Mouse (Mus musculus) lung, embryonic 15.5 days (tissue): ENCODE results near the gene Bex4. TPM values are rescaled to one million over a fixed set of nuclear protein-coding genes. Genes with fewer than 3 reads are reported as not detected.
"Not testable (repeated sequence)": the region's sequence is repeated elsewhere in the genome, so short reads cannot be mapped to it uniquely, and the experiment has no call there.

ENCODE experiments used
- ATAC-seq: fragments of 200-750 bp; cut with Nextera tagmentation; 2 replicates; pipeline ENCODE4 v1.8.0; 2017; ENCODE audit warnings: moderate number of reproducible peaks, borderline replicate concordance; ENCODE audit not compliant: low FRiP score, low TSS enrichment; ENCODE audit errors: extremely low read depth
- H3K27ac ChIP-seq: fragments of 300-500 bp; sonication (generic); 2 replicates; pipeline ENCODE4 v1.5.1; 2015; ENCODE audit warnings: moderate library complexity, mild to moderate bottlenecking, inconsistent platforms
- H3K27me3 ChIP-seq: fragments of 300-500 bp; sonication (generic); 2 replicates; pipeline ENCODE4 v1.6.1; 2015; ENCODE audit warnings: inconsistent platforms
- H3K36me3 ChIP-seq: fragments of 300-500 bp; sonication (generic); 2 replicates; pipeline ENCODE4 v1.6.1; 2015; ENCODE audit warnings: inconsistent platforms
- H3K4me1 ChIP-seq: fragments of 300-500 bp; sonication (generic); 2 replicates; pipeline ENCODE4 v1.6.1; 2015; ENCODE audit warnings: inconsistent platforms
- H3K4me2 ChIP-seq: fragments of 300-500 bp; sonication (generic); 2 replicates; pipeline ENCODE4 v1.6.1; 2015; ENCODE audit warnings: inconsistent platforms, mild to moderate bottlenecking, moderate library complexity
- H3K4me3 ChIP-seq: fragments of 300-500 bp; sonication (generic); 2 replicates; pipeline ENCODE4 v1.5.1; 2015; ENCODE audit warnings: mild to moderate bottlenecking, inconsistent platforms
- H3K9ac ChIP-seq: fragments of 300-500 bp; sonication (generic); 2 replicates; pipeline ENCODE4 v1.6.1; 2015; ENCODE audit warnings: inconsistent platforms
- H3K9me3 ChIP-seq: fragments of 300-500 bp; sonication (generic); 2 replicates; pipeline ENCODE4 v1.6.1; 2016; ENCODE audit warnings: inconsistent platforms
- WGBS: fragments of 180-500 bp; shearing (Covaris S2); methylation state at CpG from one replicate; pipeline ENCODE4 v1.1.7; 2015; 5-methylcytosine and 5-hydroxymethylcytosine counted together
- polyA plus RNA-seq: library from polyadenylated mRNA; unstranded; fragments of >200 nt; fragmentation: Nextera tagmentation; extraction: Ambion mirVana; gene quantifications from 2 replicates; pipeline ENCODE4 v1.2.1, GENCODE M21; 2015

The Bex4 gene
- polyA plus RNA-seq = 151 and 155 TPM in 2 replicates

DNA sequence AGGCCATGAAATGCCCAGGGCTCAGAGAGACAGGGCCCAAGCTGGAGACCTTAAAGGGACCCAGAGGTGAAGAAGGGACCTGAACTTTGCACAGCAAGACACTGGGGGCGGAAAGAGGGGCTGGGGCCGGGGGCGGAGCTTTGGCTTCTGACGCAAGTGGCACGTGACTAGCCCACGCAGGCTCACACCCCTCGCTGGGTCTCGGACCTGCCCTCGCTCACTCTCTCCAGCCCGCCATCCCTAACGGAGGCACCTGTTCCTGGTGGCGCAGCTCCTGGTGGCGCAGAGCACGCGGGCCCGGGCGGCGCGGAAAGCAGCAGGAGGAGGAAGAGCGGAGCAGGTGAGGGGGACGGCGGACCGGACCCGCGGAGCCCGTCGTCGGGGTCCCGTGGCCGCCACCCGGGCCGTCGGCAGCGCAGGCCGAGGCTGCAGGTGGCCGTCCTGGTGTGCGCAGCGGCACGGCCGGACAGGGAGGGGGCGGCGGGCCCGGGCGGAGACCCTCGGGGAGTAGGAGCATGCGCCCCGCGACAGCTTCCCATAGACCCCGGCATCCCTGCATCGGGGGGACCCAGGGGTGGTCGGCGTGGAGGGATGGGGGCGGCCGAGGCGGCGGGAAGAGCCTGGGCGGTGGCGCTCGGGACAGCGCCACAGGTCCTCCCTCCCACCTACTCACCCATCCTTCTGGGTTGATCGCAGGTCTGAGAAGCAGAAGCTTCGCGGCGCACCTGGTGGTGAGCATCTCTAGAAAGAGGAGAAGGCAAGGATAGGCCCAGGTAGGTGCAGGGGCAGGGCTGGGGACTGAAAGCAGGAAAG lies at the start of gene Bex4:
Gene Bex4, plus strand, starts transcription at position 170 of the 813 bp plus-strand sequence.
- H3K9ac ChIP-seq, H3K27ac ChIP-seq, H3K27me3 ChIP-seq, H3K4me1 ChIP-seq, H3K9me3 ChIP-seq, H3K36me3 ChIP-seq: not testable (repeated sequence)
- 18% methylated on average over 5 of the region's 64 CpGs for WGBS
- peak within 1 kb of the TSS; percentile 46 for H3K4me2 ChIP-seq
- peak within 1 kb of the TSS; percentile 35 for H3K4me3 ChIP-seq
- ATAC-seq = peak; percentile 87

DNA sequence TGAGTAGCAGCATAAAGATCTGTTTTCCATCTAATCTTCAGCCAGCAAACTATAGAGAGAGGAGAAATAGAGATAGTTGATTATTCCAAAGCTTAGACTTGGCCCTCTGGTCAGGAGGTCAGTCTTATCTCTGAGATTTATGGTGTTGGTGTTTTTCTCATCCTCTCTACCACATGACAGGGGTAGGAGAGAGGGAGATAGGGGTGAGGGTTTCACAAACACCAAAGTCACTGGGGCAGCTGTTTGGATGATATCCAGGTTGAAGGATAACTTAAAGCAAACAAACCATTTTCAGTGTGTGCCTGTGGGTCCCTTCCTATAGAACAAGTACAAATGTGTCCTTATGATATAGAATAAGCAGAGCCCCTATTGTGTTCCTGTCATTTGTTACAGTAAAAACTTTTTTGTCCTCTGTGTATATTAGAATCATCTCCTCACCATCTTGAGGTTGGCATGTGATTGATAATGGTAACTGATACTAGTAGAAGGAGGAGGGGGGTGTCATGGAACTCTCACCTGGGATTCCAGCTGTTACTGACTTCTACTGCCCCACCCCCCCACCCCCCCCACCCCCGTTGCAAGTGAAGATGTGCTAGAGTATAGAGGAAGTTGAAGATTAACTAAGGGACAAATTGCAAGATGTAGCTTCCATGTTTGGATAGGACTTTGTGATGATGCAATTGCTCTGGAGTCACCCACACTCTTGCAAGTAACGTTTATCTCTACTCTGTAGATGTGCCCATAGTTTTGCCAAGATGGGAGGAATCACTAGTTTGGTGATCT lies 46.1 kb upstream of the Bex4 start:
- WGBS = 8% methylated on average over 2 of the region's 2 CpGs
- Histone ChIP-seq H3K9me3 (no peaks in the 10 kb centered on the region), H3K27ac (no peak overlapping the region), H3K9ac (no peak overlapping the region), H3K36me3 (no peaks in the 10 kb centered on the region), H3K4me3 (no peak overlapping the region), H3K4me2 (no peak overlapping the region), H3K27me3 (no peaks in the 10 kb centered on the region), H3K4me1 (no peaks in the 10 kb centered on the region)
- ATAC-seq = no peak

DNA sequence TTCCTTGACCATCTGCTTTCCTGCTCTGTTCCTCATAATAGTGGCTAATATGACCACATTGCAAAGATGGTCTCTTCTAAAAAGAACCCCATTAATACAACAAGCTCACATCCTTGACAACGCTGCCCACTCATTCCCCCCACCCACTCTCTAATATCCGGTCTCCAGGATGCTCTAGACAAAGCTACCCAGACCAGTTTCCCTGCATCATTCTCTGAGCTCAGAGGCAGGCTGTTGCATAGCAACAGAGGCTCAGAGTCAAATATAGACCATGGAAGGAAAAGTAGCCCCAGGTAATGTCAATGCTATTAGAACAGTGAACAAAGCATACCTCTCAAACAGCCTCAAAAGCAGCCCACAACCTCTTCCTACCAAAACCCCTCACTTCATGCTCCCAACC lies 44.4 kb upstream of the Bex4 start:
- H3K27ac ChIP-seq = no peak overlapping the region
- no peaks in the 10 kb centered on the region for H3K27me3 ChIP-seq
- no peak overlapping the region for H3K4me3 ChIP-seq
- H3K36me3 ChIP-seq = no peaks in the 10 kb centered on the region
- 44% methylated on average over 2 of the region's 2 CpGs for WGBS
- no peak for ATAC-seq
- H3K9ac ChIP-seq = no peak overlapping the region
- H3K9me3 ChIP-seq = no peaks in the 10 kb centered on the region
- H3K4me1 ChIP-seq = no peaks in the 10 kb centered on the region
- no peak overlapping the region for H3K4me2 ChIP-seq

GRCm38 (mm10) chrX:136104046-136104723 lies 34.6 kb upstream of the Bex4 start:
- Histone ChIP-seq H3K9me3 (no peaks in the 10 kb centered on the region), H3K36me3 (no peaks in the 10 kb centered on the region), H3K4me3 (no peak overlapping the region), H3K27me3 (peaks cover 3% of the 10 kb centered on the region; the same call in 1 of the 2 replicates), H3K4me2 (no peak overlapping the region), H3K4me1 (no peaks in the 10 kb centered on the region), H3K27ac (no peak overlapping the region), H3K9ac (no peak overlapping the region)
- ATAC-seq = no peak
- WGBS = 61% methylated on average over 4 of the region's 4 CpGs

DNA sequence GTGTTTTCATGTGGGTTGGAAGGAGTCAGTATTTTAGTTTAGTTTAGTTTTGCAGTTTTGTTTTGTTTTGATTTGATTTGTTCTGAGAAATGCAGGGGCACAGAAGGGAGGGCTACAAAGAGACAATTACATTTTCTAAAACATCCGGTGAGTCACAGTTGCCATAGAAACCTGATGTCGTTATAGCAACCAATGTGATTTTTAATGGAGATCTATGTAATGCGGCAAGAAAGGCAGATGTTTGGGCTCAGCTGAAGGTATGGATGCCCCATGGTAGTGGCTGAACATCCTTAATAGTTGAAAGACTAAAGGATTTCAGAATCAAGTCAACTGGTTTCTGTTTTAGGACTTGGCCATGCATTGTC lies 34.1 kb upstream of the Bex4 start:
- H3K4me3 ChIP-seq = no peak overlapping the region
- H3K27me3 ChIP-seq = peaks cover 3% of the 10 kb centered on the region; the same call in 1 of the 2 replicates
- ATAC-seq = no peak
- no peak overlapping the region for H3K27ac ChIP-seq
- no peak overlapping the region for H3K9ac ChIP-seq
- H3K4me1 ChIP-seq = no peaks in the 10 kb centered on the region
- 58% methylated on average over 3 of the region's 3 CpGs for WGBS
- H3K9me3 ChIP-seq = no peaks in the 10 kb centered on the region
- H3K4me2 ChIP-seq = no peak overlapping the region
- no peaks in the 10 kb centered on the region for H3K36me3 ChIP-seq

DNA sequence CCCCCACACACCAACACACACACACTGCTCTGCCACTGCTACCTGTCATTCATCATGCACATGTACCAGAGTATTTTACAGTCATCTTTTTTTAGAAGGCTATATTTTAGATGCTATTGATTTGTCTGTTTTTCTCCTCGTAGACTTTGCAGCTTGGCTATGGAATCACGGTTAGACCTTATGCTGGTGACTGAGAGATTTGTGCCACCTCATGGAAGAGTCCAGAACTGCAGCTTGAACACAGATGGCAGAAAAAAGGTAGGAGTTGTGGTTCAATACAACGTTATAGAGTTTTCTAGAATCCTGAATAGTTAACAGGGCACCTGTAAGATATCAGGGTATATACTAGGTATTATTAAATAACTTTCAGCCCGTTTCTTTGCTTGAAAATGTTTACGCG lies 30.9 kb upstream of the Bex4 start:
- no peak for ATAC-seq
- H3K4me1 ChIP-seq = no peaks in the 10 kb centered on the region
- 34% methylated on average over 6 of the region's 6 CpGs for WGBS

DNA sequence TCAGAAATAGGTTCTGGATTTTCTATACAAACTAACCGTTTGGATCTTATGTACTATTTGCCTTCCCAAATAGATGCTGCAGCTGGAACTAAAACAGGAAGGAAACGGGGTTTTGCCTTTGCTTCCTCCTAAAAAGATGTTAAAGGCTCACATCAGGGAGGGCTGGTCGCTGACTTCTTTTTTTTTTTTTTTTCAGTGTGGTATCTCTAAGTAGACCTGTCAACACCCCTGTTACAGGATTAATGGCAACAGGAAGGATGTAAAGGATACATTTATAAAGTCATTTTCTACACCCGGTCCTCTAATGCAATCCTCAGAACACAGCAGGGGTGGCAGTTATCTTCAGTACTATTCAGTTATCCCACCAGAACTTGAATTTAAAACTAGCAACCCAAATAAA lies 23.8 kb upstream of the Bex4 start:
- ATAC-seq = no peak

More for the DNA sequence above, 30.9 kb upstream of the Bex4 start:
- no peaks in the 10 kb centered on the region for H3K36me3 ChIP-seq
- H3K9me3 ChIP-seq = no peaks in the 10 kb centered on the region
- H3K4me2 ChIP-seq = no peak overlapping the region
- H3K27me3 ChIP-seq = peaks cover 14% of the 10 kb centered on the region; the same call in 1 of the 2 replicates
- H3K4me3 ChIP-seq = no peak overlapping the region
- no peak overlapping the region for H3K27ac ChIP-seq
- H3K9ac ChIP-seq = no peak overlapping the region

GRCm38 (mm10) chrX:136115419-136115961 lies 23.3 kb upstream of the Bex4 start:
- H3K4me1 ChIP-seq = no peaks in the 10 kb centered on the region
- H3K36me3 ChIP-seq = no peaks in the 10 kb centered on the region
- peaks cover 11% of the 10 kb centered on the region; the same call in 1 of the 2 replicates for H3K27me3 ChIP-seq
- no peak overlapping the region for H3K9ac ChIP-seq
- no peak overlapping the region for H3K27ac ChIP-seq
- peak overlapping the region; percentile 63 for H3K4me2 ChIP-seq
- peak overlapping the region; percentile 39 for H3K4me3 ChIP-seq
- no peaks in the 10 kb centered on the region for H3K9me3 ChIP-seq
- ATAC-seq = peak; percentile 93
- 19% methylated on average over 23 of the region's 23 CpGs for WGBS

More for the DNA sequence above, 23.8 kb upstream of the Bex4 start:
- Histone ChIP-seq H3K36me3 (no peaks in the 10 kb centered on the region), H3K27ac (no peak overlapping the region), H3K9me3 (no peaks in the 10 kb centered on the region), H3K27me3 (peaks cover 11% of the 10 kb centered on the region; the same call in 1 of the 2 replicates), H3K4me3 (peak overlapping the region; percentile 39; the same call in 1 of the 2 replicates), H3K9ac (no peak overlapping the region), H3K4me1 (no peaks in the 10 kb centered on the region), H3K4me2 (peak overlapping the region; percentile 63; the same call in 1 of the 2 replicates)
- WGBS = 29% methylated on average over 4 of the region's 4 CpGs

DNA sequence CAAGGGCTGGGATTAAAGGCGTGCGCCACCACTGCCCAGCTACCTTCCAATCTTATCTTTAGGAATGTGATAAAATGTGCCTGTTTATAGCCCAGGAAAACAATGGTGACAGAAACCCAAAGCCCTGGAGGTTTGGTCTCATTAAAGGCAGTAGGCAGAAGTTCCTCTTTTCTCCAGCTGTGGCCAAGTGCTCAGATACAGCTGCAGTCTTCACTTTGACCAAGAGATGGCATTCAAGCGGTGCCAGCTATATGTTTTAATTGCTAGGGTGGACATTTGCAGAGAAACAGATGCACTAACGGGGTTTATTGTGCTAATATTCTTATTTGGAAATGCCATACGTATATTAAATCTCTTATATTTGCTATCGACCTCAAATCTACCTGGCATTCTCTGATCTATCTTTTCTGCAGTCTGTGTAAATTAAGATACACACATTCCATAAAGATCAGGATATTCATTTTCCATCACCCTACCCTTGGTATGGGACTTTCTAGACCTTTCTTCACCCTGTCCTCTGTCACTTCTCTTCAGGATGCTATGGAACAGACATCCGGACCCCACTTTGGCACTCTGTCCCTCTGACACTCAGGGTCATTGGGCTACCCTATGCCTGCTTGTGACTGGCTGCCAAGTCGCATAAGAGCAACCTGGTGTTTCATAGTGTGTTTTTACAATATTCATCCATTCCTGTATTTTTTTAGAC lies 11.6 kb upstream of the Bex4 start:
- no peak overlapping the region for H3K27ac ChIP-seq
- no peak for ATAC-seq

GRCm38 (mm10) chrX:136127744-136128064 lies 11.1 kb upstream of the Bex4 start:
- Histone ChIP-seq H3K36me3 (no peaks in the 10 kb centered on the region), H3K4me2 (no peak overlapping the region), H3K4me1 (no peaks in the 10 kb centered on the region), H3K9me3 (no peaks in the 10 kb centered on the region), H3K27me3 (no peaks in the 10 kb centered on the region), H3K27ac (no peak overlapping the region), H3K9ac (no peak overlapping the region), H3K4me3 (no peak overlapping the region)
- no peak for ATAC-seq
- WGBS = 18% methylated on average over 5 of the region's 5 CpGs

More for the DNA sequence above, 11.6 kb upstream of the Bex4 start:
- Histone ChIP-seq H3K9me3 (no peaks in the 10 kb centered on the region), H3K27me3 (no peaks in the 10 kb centered on the region), H3K4me2 (no peak overlapping the region), H3K4me3 (no peak overlapping the region), H3K9ac (no peak overlapping the region), H3K4me1 (no peaks in the 10 kb centered on the region), H3K36me3 (no peaks in the 10 kb centered on the region)
- 50% methylated on average over 8 of the region's 8 CpGs for WGBS

DNA sequence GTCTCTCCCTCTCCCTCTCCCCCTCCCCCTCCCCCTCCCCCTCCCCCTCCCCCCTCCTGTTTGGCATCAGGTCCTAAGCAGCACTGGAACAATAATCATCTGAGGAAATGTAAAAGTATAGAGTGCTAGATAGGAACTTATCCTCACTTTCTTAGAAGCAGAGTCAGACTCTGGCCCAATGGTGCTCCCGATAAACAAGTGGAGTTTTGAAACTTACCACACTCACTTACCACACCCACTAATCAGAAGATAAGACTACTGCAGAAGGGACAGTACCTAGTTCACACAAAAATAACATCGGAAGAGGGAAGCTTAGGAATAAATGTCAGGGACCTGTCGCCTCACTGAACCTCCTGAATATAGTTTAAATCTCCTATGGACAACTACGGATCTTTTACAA lies 3.2 kb upstream of the Bex4 start:
- no peak for ATAC-seq
- no peaks in the 10 kb centered on the region for H3K4me1 ChIP-seq
- WGBS = 85% methylated on average over 4 of the region's 4 CpGs
- no peak overlapping the region for H3K4me2 ChIP-seq
- no peak overlapping the region for H3K4me3 ChIP-seq
- H3K27ac ChIP-seq = no peak overlapping the region
- no peak overlapping the region for H3K9ac ChIP-seq
- H3K9me3 ChIP-seq = no peaks in the 10 kb centered on the region
- H3K36me3 ChIP-seq = no peaks in the 10 kb centered on the region
- H3K27me3 ChIP-seq = no peaks in the 10 kb centered on the region
